Mouse (Mus musculus) liver (tissue): ENCODE results near the gene Gm14597.
"Not testable (repeated sequence)": the region's sequence is repeated elsewhere in the genome, so short reads cannot be mapped to it uniquely, and the experiment has no call there.

Experiments used
- DNase-seq: peaks from one replicate; pipeline ENCODE4 v3.0.0-alpha.2; 2020; ENCODE audit warnings: mixed read lengths

Gm14597 gene

GRCm38 (mm10) chrX:53608879-53609278 lies at the start of gene Gm14597:
Gene Gm14597, minus strand, starts transcription at chrX:53608979.
- not testable (repeated sequence) for DNase-seq

DNA sequence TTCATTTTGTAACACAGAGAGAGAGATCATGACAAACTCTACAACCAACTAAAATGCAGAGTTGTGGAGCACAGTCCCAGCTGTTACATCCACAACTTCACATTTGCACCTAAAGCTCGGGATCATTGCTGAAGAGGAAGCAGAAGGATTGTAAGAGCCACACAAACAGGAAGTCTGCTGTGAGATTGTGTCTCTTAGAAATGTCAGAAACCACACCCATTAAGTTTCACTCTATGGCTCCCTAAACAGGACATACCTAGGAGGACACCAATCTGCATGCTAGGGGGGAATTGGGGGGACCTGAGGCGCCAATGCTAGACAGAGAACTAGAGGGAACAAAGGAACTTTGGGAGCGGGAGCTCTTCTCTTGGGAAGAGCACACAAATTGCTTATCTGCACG lies 44.1 kb upstream of the Gm14597 start:
- not testable (repeated sequence) for DNase-seq

DNA sequence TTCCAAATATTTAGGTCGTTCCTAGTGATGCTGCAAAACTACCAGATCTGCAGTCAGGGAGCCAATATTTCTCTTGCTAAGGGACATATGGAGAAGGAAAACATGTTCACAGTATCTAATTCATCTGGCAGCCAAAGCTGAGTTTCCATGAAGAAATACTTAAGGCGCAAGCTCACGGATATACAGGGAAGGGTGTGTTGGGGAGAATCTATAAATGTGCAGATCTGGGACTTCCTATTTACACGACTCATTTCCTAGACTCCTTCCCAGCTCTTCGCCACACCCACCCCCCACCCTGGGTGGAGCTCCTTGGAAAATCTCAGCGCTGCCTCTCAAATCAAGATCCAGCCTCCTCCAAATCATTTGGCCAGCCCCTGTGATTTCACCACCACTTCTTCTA lies 37.1 kb upstream of the Gm14597 start:
- no peak for DNase-seq

GRCm38 (mm10) chrX:53642980-53643961 lies 34.5 kb upstream of the Gm14597 start, which contains the start of gene Rtl8a:
Gene Rtl8a, minus strand, starts transcription at chrX:53643682.
- peak; percentile 68 for DNase-seq

GRCm38 (mm10) chrX:53642604-53642979 lies 33.8 kb upstream of the Gm14597 start:
- DNase-seq = not testable (repeated sequence)

GRCm38 (mm10) chrX:53638107-53638506 lies 29.3 kb upstream of the Gm14597 start:
- not testable (repeated sequence) for DNase-seq

DNA sequence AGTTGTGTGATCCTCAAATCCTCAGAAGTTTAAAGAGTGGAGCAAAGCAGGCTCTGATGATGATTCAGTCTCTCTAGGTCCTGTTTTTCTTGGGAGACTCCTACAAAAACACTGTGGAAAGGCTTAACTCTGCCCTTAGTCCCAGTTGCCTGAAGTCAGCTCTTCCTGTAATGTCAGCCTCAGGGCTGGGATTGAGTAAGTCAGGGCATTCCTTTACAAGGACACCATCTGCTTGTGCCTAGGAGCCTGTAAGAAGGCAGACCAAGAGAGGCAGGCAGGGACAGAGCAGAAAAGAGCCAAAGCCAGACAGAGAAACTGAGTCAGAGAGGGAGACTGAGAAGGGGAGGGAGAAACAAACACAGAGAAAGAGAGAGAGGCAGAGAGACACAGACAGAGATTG lies 2.6 kb upstream of the Gm14597 start:
- DNase-seq = not testable (repeated sequence)

GRCm38 (mm10) chrX:53610571-53610970 lies 1.8 kb upstream of the Gm14597 start:
- peak; percentile 7 for DNase-seq

- no peak for DNase-seq
These were observed 511 bp downstream of the Gm14597 start for GRCm38 (mm10) chrX:53608122-53608813.

DNA sequence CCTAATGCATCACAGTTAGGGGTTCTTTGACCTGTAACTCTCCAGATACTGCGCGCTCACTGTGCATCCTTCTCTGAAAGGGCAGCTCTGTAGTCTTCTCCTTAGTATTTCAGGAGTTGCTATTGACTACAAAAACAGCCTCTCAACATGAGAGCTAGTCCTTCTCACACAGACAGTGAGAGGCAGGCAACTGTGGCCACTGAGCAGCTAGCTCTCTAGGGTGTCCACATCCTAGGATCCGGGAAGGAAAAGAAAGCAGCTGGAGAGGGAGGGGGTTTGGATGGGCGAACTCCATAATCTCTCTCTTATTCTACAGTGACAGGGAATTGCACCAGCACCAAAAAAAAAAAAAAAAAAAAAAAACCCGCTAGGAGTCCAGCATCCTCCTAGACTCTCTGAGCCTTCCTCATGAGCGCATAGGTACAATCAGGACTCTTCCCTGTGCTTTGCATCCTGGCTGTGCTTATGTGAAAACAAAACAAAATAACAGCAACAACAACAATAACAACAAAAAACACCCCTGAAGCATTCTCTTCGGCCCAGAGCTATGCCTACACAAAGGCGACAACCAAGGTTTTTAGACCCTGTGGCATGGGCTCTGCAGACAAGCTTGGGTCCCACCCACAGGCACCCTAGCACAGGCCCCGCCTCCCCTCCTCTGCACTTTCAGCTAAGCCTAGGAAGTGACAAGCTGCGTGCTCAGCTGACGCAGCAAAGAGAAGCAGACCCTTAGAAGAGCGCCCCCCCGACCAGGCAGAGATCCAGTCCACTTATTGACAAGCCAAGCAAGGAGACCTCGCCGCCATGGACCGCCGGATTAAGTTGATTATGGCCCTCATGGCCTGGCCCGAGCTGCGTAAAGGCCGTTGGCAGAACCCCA lies 1.3 kb downstream of the Gm14597 start, which contains the start of gene Rtl8c:
Rtl8c (plus strand) TSS at position 791 of the 880 bp plus-strand sequence.
- peak; percentile 42 for DNase-seq

DNA sequence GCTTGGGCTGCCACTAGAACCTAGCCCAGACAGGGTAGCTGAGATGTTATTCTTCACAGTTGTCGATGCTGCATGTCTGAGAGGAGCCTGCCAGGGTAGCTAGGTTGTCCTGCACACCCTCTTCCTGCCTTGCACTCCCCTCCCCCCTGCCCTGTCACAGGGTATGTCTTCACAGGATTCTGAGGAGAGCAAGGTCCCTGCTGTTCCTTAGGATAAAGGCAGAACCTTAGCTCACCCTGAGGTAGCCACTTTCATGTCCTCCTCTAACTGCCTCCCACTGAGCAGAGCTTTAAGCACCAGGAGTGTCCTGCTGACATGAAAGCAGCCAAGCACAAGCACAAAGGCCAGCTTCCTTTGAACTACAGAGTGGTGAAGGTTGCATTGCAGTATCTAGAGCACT lies 2.6 kb downstream of the Gm14597 start:
- DNase-seq = not testable (repeated sequence)

DNA sequence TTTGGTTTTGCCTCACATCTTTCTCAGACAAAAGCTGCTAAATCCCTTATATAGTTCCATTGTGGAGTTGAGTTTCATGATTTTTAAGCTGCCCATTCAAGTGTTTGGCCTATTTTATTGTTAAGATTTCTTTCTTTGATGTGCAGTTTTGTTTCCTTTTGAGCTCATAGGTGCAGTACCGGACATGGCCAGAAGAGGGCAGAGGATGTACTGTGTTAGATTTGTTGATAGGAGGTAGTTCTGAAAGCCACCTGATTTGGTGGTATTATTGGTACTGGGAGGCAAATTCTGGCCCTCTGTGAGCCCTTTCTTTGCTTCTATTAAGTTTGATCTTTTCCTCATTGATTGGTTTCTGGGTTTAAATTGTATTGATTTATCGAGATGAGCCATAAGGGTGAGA lies 8.8 kb downstream of the Gm14597 start:
- DNase-seq = not testable (repeated sequence)

GRCm38 (mm10) chrX:53583404-53583803 lies 25.4 kb downstream of the Gm14597 start:
- DNase-seq = not testable (repeated sequence)

GRCm38 (mm10) chrX:53581407-53581806 lies 27.4 kb downstream of the Gm14597 start:
- DNase-seq = not testable (repeated sequence)

DNA sequence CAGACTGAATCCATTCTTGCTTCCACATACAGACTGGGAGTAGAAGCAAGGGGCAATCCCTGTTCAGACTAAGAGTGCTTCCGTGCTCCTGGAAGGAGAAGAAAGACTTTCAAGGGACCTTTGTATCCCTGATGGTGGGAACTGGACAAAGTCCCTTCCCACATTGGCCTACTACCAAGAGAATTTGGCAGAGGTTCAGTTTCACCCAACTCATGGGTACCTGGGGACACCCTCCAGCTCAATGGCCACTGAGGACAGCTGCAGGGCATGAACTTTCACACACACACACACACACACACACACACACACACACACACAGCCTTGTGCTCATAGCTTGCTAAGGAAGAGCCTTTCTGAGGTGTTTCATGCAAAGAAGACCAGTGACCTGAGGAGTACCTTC lies 29.5 kb downstream of the Gm14597 start:
- no peak for DNase-seq
